Mouse (Mus musculus) lung, postnatal 0 days (tissue): ENCODE data around the gene Ostn.

Experiments
- CTCF ChIP-seq: IDR thresholded peaks from 2 replicates; pipeline ENCODE4 v1.5.1; 2016; ENCODE audit warnings: antibody characterized with exemption, mild to moderate bottlenecking
- EP300 ChIP-seq: IDR thresholded peaks from 2 replicates; pipeline ENCODE4 v1.6.1; 2016; ENCODE audit warnings: antibody characterized with exemption, mild to moderate bottlenecking, control low read depth

DNA sequence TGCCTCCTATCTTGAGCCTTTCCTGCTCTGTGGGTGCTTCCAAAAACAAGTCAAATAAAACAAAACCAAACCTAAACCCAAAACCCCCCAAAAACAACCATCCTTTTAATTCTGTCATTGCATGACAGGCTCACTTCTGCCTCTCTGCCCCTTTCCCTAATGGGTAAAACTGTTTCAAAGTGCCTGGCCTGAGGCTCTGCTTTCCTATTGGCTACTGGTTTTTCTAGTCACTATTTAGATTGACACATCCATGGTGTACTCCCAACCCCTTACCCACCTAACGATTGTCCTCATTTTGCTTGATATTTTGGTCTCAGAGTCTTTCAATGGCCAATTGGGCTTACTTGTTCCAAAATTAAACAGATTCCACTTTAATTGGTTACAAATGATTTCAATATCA, 78.4 kb downstream of the Ostn start:
- TF ChIP-seq EP300 (no peak), CTCF (no peak)
